Mouse (Mus musculus) gastrocnemius, postnatal 10 days (tissue): ENCODE results near the gene Lce3d. TPM values are rescaled to one million over a fixed set of nuclear protein-coding genes. Genes with fewer than 3 reads are reported as not detected.

Source experiments
- DNase-seq: peaks from one replicate; pipeline ENCODE4 v3.0.0; 2021; ENCODE audit warnings: mixed read lengths
- long read RNA-seq, 2 experiments: library from polyadenylated mRNA; stranded (forward); transcript quantifications; one replicate each; pipeline ENCODE4 v2.0.0; 2021
- total RNA-seq, 2 experiments: library from RNA; stranded (reverse); gene quantifications; 2 replicates each; pipeline ENCODE4 v1.2.3; 2021

The Lce3d gene
- not detected for total RNA-seq
- long read RNA-seq, experiment 1, result 0 reads
- long read RNA-seq, experiment 2, result 0 reads

DNA sequence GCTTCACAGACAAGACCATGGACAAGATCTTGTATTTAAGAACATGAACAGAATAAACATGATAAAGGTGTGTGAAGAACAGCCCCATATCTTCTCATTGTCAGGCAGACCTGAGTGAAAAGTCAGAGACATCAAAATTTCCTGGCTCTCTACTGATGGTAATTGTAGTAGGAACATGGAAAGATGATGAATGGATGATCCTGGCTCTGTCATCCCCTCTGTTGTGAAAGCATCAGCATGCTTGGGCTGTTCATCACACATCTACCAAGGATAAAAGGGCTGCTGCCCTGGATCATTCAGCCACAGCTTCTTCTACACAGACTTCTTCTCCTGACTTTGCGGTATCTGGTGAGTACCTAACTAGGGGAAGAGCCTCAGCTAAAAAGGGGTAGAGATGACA is at the start of gene Lce3d:
Gene Lce3d, plus strand, starts transcription at position 301 of the 400 bp plus-strand sequence.
- DNase-seq, result no peak

DNA sequence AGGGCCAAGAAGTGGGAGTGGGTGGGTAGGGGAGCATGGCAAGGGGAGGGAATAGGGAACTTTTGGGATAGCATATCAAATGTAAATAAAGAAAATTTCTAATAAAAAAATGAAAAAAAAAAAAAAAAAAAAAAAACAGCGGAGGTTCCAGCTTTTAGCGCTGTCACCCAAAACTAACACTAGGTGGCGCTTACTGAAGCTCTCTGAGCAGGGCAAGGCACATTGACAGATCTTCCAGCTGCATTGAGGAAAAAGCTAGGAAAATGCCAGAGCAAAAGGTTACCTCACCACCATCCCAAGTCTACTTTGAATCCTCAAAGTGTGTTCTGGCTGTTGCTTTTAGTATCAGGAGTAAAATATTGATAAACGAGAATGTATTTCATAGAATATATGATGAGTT is 49.6 kb upstream of the Lce3d start:
- DNase-seq, result no peak

DNA sequence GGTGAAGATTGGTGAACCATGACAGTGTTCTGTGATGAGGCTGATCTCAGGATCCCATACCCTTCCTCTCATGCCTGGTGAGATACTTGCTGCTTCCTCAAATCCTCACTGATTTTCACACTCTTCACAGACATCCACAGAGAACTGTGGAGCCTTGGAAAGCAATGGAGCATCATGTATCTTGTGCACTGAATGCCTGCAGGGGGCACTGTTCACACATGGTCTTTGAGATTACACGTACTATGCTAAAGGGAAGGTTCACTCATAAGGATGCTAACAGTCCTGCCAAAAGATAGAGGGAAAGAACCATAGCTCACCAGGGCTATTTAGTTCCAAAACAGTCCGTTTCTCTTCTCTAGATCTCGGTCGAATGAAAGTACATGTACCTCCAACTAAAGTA is 36.8 kb upstream of the Lce3d start:
- peak; percentile 10 for DNase-seq

DNA sequence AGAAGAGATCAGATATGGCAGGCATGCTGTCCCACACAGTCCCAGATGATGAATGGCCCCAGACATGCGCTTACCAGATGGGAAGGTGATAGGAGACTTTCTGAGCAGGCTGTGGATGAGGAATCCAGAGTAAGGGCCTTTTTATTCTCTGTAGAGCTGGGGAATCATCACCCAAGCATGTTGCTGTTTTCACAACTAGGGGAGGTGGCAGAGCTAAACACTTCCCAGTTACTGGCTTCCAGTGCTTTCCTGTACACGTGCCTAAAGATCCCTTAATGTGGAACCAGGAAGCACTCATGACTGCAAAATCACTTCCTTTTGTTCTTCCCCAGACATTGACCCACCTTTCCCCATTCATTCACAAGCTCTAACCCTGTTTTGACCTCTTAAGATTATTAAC is 31.1 kb upstream of the Lce3d start, which contains the start of gene Lce3a:
Gene Lce3a, minus strand, starts transcription at position 101 of the 400 bp plus-strand sequence.
- no peak for DNase-seq

- DNase-seq, result no peak
These were observed 24.5 kb upstream of the Lce3d start, which contains the start of gene Lce3b for GRCm38 (mm10) chr3:92932679-92933078. Lce3b (plus strand) TSS chr3:92932979.

- DNase-seq, result no peak
These were observed 13.0 kb upstream of the Lce3d start, which contains the start of gene Lce3c for GRCm38 (mm10) chr3:92944186-92944585. Lce3c (plus strand) TSS chr3:92944486.

- no peak for DNase-seq
These were observed 9.6 kb downstream of the Lce3d start, which contains the start of gene Lce3e for GRCm38 (mm10) chr3:92966761-92967160. Lce3e (plus strand) TSS chr3:92967061.

- no peak for DNase-seq
These were observed 21.3 kb downstream of the Lce3d start for GRCm38 (mm10) chr3:92978484-92978883.

DNA sequence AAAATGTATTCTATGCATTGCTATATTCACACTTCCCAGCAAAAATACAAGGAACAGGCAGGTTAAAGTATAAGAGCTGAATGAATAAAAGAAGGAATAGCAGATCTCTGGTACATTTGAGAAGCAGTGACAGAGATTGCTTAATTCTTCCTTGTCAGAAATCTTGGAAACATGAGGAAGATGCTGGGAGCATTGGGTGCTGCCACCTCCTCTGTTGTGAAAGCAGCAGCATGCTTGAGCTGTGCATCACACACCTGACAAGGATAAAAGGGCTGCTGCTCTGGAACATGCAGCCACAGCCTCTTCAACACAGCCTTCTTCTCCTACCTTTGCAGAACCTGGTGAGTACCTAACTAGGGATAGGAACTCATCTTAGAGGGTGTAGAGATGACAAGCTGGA is 34.7 kb downstream of the Lce3d start, which contains the start of gene Lce3f:
Gene Lce3f, plus strand, starts transcription at position 301 of the 400 bp plus-strand sequence.
- DNase-seq, result no peak

DNA sequence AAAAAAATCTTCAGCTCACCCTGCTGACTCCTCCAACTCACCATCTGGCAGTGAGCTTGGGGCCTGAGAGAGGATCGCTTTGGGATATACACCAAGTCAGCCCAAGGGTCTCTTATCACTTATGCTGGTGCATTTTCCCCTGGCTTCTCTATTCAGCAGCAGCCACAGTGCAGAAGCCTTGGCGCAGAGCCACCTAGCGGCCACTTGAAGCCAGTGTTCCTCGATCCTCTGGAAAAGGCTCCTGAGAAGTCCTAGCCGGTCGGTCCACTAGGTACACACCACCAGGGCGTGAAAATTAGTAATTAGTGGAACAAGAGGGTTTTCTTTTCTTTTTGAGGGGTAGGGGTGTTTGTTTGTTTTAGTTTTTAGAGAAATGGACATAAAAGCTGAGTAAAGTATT is 41.5 kb downstream of the Lce3d start:
- peak; percentile 81 for DNase-seq

DNA sequence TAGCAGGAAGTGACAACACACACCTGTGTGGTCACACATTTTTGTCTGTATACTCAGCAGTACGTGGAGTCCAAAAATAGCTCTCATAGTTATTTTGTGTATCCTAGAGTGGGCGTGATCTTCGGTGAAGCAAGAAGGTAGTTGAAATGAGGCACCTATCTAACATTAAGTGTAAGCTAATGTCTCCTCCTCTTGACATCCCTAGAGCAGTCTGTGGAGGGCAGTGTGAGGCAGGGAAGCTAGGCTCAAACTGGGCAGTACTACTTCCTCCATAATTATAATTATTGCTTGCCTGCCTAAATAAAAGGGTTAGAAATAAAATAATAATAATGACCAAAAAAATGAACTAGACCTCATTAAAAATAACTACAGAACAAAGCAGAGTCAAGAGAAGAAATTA is 43.4 kb downstream of the Lce3d start:
- no peak for DNase-seq

GRCm38 (mm10) chr3:93002843-93003242 is 45.7 kb downstream of the Lce3d start:
- no peak for DNase-seq

Other genes with a start within 250 kb of the Lce3d start
- gene Lce1e, start 248.3 kb upstream of the Lce3d start, total RNA-seq, result not detected
- gene Lce1f, start 237.0 kb upstream of the Lce3d start, total RNA-seq, result not detected
- not detected for gene Gm38119, start 218.3 kb upstream of the Lce3d start, total RNA-seq
- gene Lce1g, start 205.1 kb upstream of the Lce3d start, total RNA-seq, result not detected
- gene Lce1h, start 192.3 kb upstream of the Lce3d start, total RNA-seq, result not detected
- not detected for gene Lce1i, start 178.5 kb upstream of the Lce3d start, total RNA-seq
- not detected for gene Lce1j, start 166.9 kb upstream of the Lce3d start, total RNA-seq
- gene Lce1k, start 149.5 kb upstream of the Lce3d start, total RNA-seq, result not detected
- gene Kprp, start 130.1 kb upstream of the Lce3d start, total RNA-seq, result not detected
- gene Lce1l, start 106.1 kb upstream of the Lce3d start, total RNA-seq, result not detected
- not detected for gene 2310050C09Rik, start 87.2 kb upstream of the Lce3d start, total RNA-seq
- not detected for gene Lce3a, start 31.2 kb upstream of the Lce3d start, total RNA-seq
- not detected for gene Lce3b, start 24.4 kb upstream of the Lce3d start, total RNA-seq
- not detected for gene Lce3c, start 12.9 kb upstream of the Lce3d start, total RNA-seq
- gene Lce3e, start 9.7 kb downstream of the Lce3d start, total RNA-seq, result not detected
- not detected for gene Lce3f, start 34.8 kb downstream of the Lce3d start, total RNA-seq
- not detected for gene Crct1, start 58.3 kb downstream of the Lce3d start, total RNA-seq
- gene Lce1m, start 61.7 kb downstream of the Lce3d start, total RNA-seq, result not detected
- gene Gm4858, start 111.4 kb downstream of the Lce3d start, total RNA-seq, result not detected
- not detected for gene Crnn, start 187.4 kb downstream of the Lce3d start, total RNA-seq
- gene Flg2, start 239.9 kb downstream of the Lce3d start, total RNA-seq, result not detected